Mouse (Mus musculus) heart, adult 2 months (tissue): Measurements from ENCODE around the gene Psma1.

Source experiments
- CTCF ChIP-seq: fragments of 200-600 bp; IDR thresholded peaks from 2 replicates; pipeline ENCODE4 v1.8.1; 2022; ENCODE audit warnings: antibody characterized with exemption, mild to moderate bottlenecking, moderate library complexity
- POLR2A ChIP-seq: fragments of 200-500 bp; IDR thresholded peaks from 2 replicates; pipeline ENCODE4 v1.6.1; 2011; ENCODE audit warnings: mild to moderate bottlenecking, low read depth, low read length, control low read depth; ENCODE audit not compliant: insufficient read depth

DNA sequence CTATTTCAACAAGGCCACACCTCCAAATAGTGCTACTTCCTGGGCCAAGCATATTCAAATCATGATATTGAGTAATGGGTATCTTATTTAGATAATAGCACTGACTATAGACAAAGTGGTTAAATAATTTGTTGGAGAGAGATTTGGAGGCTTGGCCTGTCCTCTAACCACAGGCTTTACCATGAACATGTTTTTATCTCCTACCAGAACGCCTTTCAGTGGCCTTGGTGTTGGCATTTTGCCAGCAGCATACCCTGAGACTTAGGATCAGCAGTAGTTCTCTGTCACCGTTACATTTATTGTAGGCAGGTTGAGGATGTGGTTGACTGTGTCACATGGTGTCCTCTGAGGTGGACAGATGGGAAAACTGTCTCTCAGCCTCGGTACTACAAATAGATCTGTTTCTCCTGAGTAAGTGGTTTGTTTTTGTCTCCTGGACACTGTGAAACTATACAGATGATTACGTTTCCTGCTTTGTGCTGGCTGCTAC, 25.4 kb upstream of the Psma1 start:
- TF ChIP-seq CTCF (no peak), POLR2A (no peak)
